Mouse (Mus musculus): ENCODE data around the gene Tomm40. TPM values are rescaled to one million over a fixed set of nuclear protein-coding genes. Genes with fewer than 3 reads are reported as not detected.

Gene Tomm40
- polyA plus RNA-seq, 1 experiment from 2014 or later: 81.5 TPM

DNA sequence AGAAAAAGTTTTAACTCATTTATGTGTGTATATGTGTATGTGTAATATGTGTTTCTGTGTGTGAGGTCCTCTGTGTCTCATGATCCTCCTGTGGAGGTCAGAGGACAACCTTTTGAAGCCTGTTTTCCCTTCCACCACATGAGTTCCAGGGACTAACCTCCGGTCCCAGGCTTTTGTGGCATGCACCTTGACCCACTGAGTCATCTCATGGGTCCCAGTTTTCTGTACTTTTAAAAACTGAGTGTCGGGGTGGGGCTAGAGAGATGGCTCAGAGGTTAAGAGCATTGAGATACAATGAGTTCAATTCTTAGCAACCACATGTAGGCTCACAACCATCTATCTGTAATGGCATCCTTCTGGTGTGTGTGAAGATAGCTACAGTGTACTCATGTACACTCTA, 34.5 kb downstream of the Tomm40 start:
- H3K4me3 ChIP-seq (ENCODE audit: low read depth, low read length): peak overlapping the region; percentile 29
- H3K9me3 ChIP-seq (ENCODE audit: low read length): no peaks in the 10 kb centered on the region
- WGBS (ENCODE audit: insufficient replicate concordance): 54% methylated on average over 2 of the region's 2 CpGs
- no peak for DNase-seq
- no peaks in the 10 kb centered on the region for H3K36me3 ChIP-seq (replicated peaks; ENCODE audit: insufficient read depth, low read length)
- no peaks in the 10 kb centered on the region for H3K27me3 ChIP-seq (ENCODE audit: insufficient read depth, low read length)
- ATAC-seq: peak; percentile 12; the same call in 1 of the 2 replicates
- H3K9ac ChIP-seq (replicated peaks): peak overlapping the region; percentile 62
- no peak for TF ChIP-seq EP300 (IDR thresholded peaks at IDR 0.05; ENCODE audit: low read depth)
- no peak for TF ChIP-seq CTCF (IDR thresholded peaks at IDR 0.05; ENCODE audit: low read depth)
- H3K27ac ChIP-seq (ENCODE audit: low read depth): peak overlapping the region; percentile 98
- peak overlapping the region; percentile 62 for H3K4me2 ChIP-seq (ENCODE audit: low read depth, low read length)
- H3K4me1 ChIP-seq (ENCODE audit: insufficient read depth): peaks cover 39% of the 10 kb centered on the region

DNA sequence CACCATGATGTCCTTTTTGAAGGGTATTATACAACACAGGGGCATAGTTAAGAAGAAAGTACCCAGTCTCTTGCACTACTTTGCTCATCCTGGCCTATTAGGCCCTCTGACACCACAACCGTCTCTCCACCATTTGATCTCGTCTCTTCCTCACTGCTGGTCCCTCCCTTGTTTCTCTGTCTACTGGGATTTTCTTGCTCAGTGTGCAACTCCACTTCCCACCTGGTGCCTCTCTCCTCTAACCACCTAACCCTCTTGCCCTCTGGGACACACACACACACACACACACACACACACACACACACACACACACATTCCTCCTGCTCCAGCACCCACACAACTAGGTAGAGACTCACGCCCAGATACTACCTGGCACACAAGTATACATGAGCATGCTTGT, 36.3 kb downstream of the Tomm40 start:
- Histone ChIP-seq H3K27ac (ENCODE audit: low read depth) (peak overlapping the region; percentile 98), H3K4me2 (ENCODE audit: low read depth, low read length) (peak overlapping the region; percentile 62), H3K27me3 (ENCODE audit: insufficient read depth, low read length) (no peaks in the 10 kb centered on the region), H3K4me3 (ENCODE audit: low read depth, low read length) (peak overlapping the region; percentile 20), H3K9me3 (ENCODE audit: low read length) (no peaks in the 10 kb centered on the region), H3K4me1 (ENCODE audit: insufficient read depth) (peaks cover 28% of the 10 kb centered on the region), H3K9ac (replicated peaks) (peak overlapping the region; percentile 62), H3K36me3 (replicated peaks; ENCODE audit: insufficient read depth, low read length) (no peaks in the 10 kb centered on the region)
- ATAC-seq (no peak), DNase-seq (no peak)
- WGBS (ENCODE audit: insufficient replicate concordance): 68% methylated on average over 3 of the region's 3 CpGs
- TF ChIP-seq CTCF (IDR thresholded peaks at IDR 0.05; ENCODE audit: low read depth): no peak
- no peak for TF ChIP-seq EP300 (IDR thresholded peaks at IDR 0.05; ENCODE audit: low read depth)

GRCm38 (mm10) chr7:19677872-19678271, 37.4 kb downstream of the Tomm40 start, which contains the start of gene Apoc2:
TSS of gene Apoc2 (minus strand) at chr7:19677941.
- Histone ChIP-seq H3K4me2 (ENCODE audit: low read depth, low read length) (peak within 1 kb of the TSS; percentile 62), H3K9ac (replicated peaks) (peak within 1 kb of the TSS; percentile 62), H3K4me3 (ENCODE audit: low read depth, low read length) (peak within 1 kb of the TSS; percentile 20), H3K36me3 (replicated peaks; ENCODE audit: insufficient read depth, low read length) (no peaks in the 10 kb centered on the region), H3K4me1 (ENCODE audit: insufficient read depth) (peaks cover 20% of the 10 kb centered on the region), H3K27me3 (ENCODE audit: insufficient read depth, low read length) (no peaks in the 10 kb centered on the region), H3K9me3 (ENCODE audit: low read length) (no peaks in the 10 kb centered on the region), H3K27ac (ENCODE audit: low read depth) (peak within 1 kb of the TSS; percentile 98)
- peak; percentile 42 for DNase-seq
- WGBS (ENCODE audit: insufficient replicate concordance): 47% methylated on average over 8 of the region's 8 CpGs
- peak; percentile 53 for ATAC-seq
- peak; percentile 68 for TF ChIP-seq EP300 (IDR thresholded peaks at IDR 0.05; ENCODE audit: low read depth)
- no peak for TF ChIP-seq CTCF (IDR thresholded peaks at IDR 0.05; ENCODE audit: low read depth)

- 74% methylated on average over 1 of the region's 1 CpGs for WGBS (ENCODE audit: insufficient replicate concordance)
- TF ChIP-seq EP300 (IDR thresholded peaks at IDR 0.05; ENCODE audit: low read depth) (0 out of 2 replicates have a peak, but pooled peaks have one; percentile 6), CTCF (IDR thresholded peaks at IDR 0.05; ENCODE audit: low read depth) (no peak)
- Histone ChIP-seq H3K4me1 (ENCODE audit: insufficient read depth) (peaks cover 13% of the 10 kb centered on the region), H3K9ac (replicated peaks) (peak overlapping the region; percentile 33), H3K4me2 (ENCODE audit: low read depth, low read length) (peak overlapping the region; percentile 48), H3K27me3 (ENCODE audit: insufficient read depth, low read length) (no peaks in the 10 kb centered on the region), H3K27ac (ENCODE audit: low read depth) (peak overlapping the region; percentile 98), H3K9me3 (ENCODE audit: low read length) (no peaks in the 10 kb centered on the region), H3K36me3 (replicated peaks; ENCODE audit: insufficient read depth, low read length) (no peaks in the 10 kb centered on the region), H3K4me3 (ENCODE audit: low read depth, low read length) (no peak overlapping the region)
- DNase-seq (peak; percentile 62), ATAC-seq (peak; percentile 52)
Measured at GRCm38 (mm10) chr7:19676662-19677061, 38.6 kb downstream of the Tomm40 start.

- Histone ChIP-seq H3K9me3 (ENCODE audit: low read length) (no peaks in the 10 kb centered on the region), H3K4me3 (ENCODE audit: low read depth, low read length) (no peak overlapping the region; the same call in 1 of the 2 replicates), H3K36me3 (replicated peaks; ENCODE audit: insufficient read depth, low read length) (0 out of 2 replicates have a peak, but pooled peaks cover 3% of the 10 kb centered on the region), H3K27ac (ENCODE audit: low read depth) (peak overlapping the region; percentile 98), H3K4me1 (ENCODE audit: insufficient read depth) (peaks cover 9% of the 10 kb centered on the region), H3K4me2 (ENCODE audit: low read depth, low read length) (peak overlapping the region; percentile 48), H3K9ac (replicated peaks) (peak overlapping the region; percentile 33), H3K27me3 (ENCODE audit: insufficient read depth, low read length) (no peaks in the 10 kb centered on the region)
- no peak for TF ChIP-seq CTCF (IDR thresholded peaks at IDR 0.05; ENCODE audit: low read depth)
- no peak for TF ChIP-seq EP300 (IDR thresholded peaks at IDR 0.05; ENCODE audit: low read depth)
- DNase-seq (peak; percentile 52), ATAC-seq (peak; percentile 21)
- 39% methylated on average over 10 of the region's 10 CpGs for WGBS (ENCODE audit: insufficient replicate concordance)
Measured at GRCm38 (mm10) chr7:19675824-19676223, 39.4 kb downstream of the Tomm40 start.

- no peaks in the 10 kb centered on the region for H3K9me3 ChIP-seq (ENCODE audit: low read length)
- no peak for DNase-seq
- peaks cover 19% of the 10 kb centered on the region for H3K4me1 ChIP-seq (ENCODE audit: insufficient read depth)
- H3K27me3 ChIP-seq (ENCODE audit: insufficient read depth, low read length): no peaks in the 10 kb centered on the region
- no peak for ATAC-seq
- WGBS (ENCODE audit: insufficient replicate concordance): 62% methylated on average over 14 of the region's 14 CpGs
- H3K9ac ChIP-seq (replicated peaks): no peak overlapping the region
- no peak overlapping the region for H3K4me2 ChIP-seq (ENCODE audit: low read depth, low read length)
- H3K27ac ChIP-seq (ENCODE audit: low read depth): no peak overlapping the region
- H3K4me3 ChIP-seq (ENCODE audit: low read depth, low read length): no peak overlapping the region
- no peak for TF ChIP-seq EP300 (IDR thresholded peaks at IDR 0.05; ENCODE audit: low read depth)
- no peak for TF ChIP-seq CTCF (IDR thresholded peaks at IDR 0.05; ENCODE audit: low read depth)
- H3K36me3 ChIP-seq (replicated peaks; ENCODE audit: insufficient read depth, low read length): 0 out of 2 replicates have a peak, but pooled peaks cover 3% of the 10 kb centered on the region
Measured at GRCm38 (mm10) chr7:19673083-19673699, 42.0 kb downstream of the Tomm40 start.

Measured in liver, postnatal 0 days (tissue).